Comparison of ENCODE assay signal across 9 mouse cellular contexts in genomic region chr17:8408589-8409295, GRCm38 (mm10). TPM values are rescaled to one million over a fixed set of nuclear protein-coding genes. Genes with fewer than 3 reads are reported as not detected.
DNase-seq lines count a peak whose midpoint lies in the region; ATAC-seq and TF ChIP-seq lines count a peak whose summit lies in the region.
"Had no signal": no experiment of that assay in that cellular context is flagged by ENCODE, and none has a peak within 500 bp of the region (broad histone marks: within the 10 kb centered on the region; RNA-seq: fewer than 3 reads in every experiment).

No protein-coding gene starts in this region.

- H3K9ac ChIP-seq in lung, embryonic 14.5 days: no peak overlapping the region
- no peak overlapping the region for H3K9ac ChIP-seq in intestine, postnatal 0 days (ENCODE audit: low read depth, low read length)
- H3K9ac ChIP-seq: embryonic facial prominence, embryonic 15.5 days had no signal

- no peaks in the 10 kb centered on the region for H3K36me3 ChIP-seq in lung, embryonic 14.5 days (ENCODE audit: insufficient read depth)
- H3K36me3 ChIP-seq in intestine, postnatal 0 days (ENCODE audit: control insufficient read depth, insufficient read depth): no peaks in the 10 kb centered on the region
- H3K36me3 ChIP-seq: embryonic facial prominence, embryonic 15.5 days had no signal

- WGBS in lung, embryonic 14.5 days: 9% methylated on average over 16 of the region's 16 CpGs
- WGBS in intestine, postnatal 0 days: 10% methylated on average over 16 of the region's 16 CpGs

- no peak for ATAC-seq in lung, embryonic 14.5 days (ENCODE audit: insufficient read depth)
- ATAC-seq in intestine, postnatal 0 days: peak; percentile 31

- no peak for TF ChIP-seq CTCF in lung, embryonic 14.5 days (IDR thresholded peaks at IDR 0.05; ENCODE audit: low read depth)
- 0 out of 2 replicates have a peak, but pooled peaks have one; percentile 2 for TF ChIP-seq CTCF in intestine, postnatal 0 days (IDR thresholded peaks at IDR 0.05; ENCODE audit: low read depth)

- H3K4me3 ChIP-seq in lung, embryonic 14.5 days (ENCODE audit: low read depth, low read length): no peak overlapping the region
- H3K4me3 ChIP-seq in intestine, postnatal 0 days (ENCODE audit: low read depth, low read length): no peak overlapping the region
- H3K4me3 ChIP-seq: embryonic facial prominence, embryonic 15.5 days had no signal

- H3K4me2 ChIP-seq in lung, embryonic 14.5 days: 0 out of 2 replicates have a peak overlapping the region, but pooled peaks have one; percentile 2
- peak overlapping the region; percentile 30 for H3K4me2 ChIP-seq in intestine, postnatal 0 days (replicated peaks; ENCODE audit: low read depth)
- H3K4me2 ChIP-seq: embryonic facial prominence, embryonic 15.5 days had no signal

- no peak for DNase-seq in lung, embryonic 14.5 days
- no peak for DNase-seq in lung, postnatal 36 days
- peak; percentile 22 for DNase-seq in brain, adult 2 months (ENCODE audit: low read depth, low spot score)
- DNase-seq in thymus, postnatal 0 days (ENCODE audit: low spot score): peak; percentile 11
- no peak for DNase-seq in adrenal gland, postnatal 36 days
- no peak for DNase-seq in layer of hippocampus, adult 9-10 months (ENCODE audit: low spot score)

- H3K27ac ChIP-seq in lung, embryonic 14.5 days (ENCODE audit: low read depth): no peak overlapping the region
- H3K27ac ChIP-seq in intestine, postnatal 0 days (ENCODE audit: low read depth, low read length): no peak overlapping the region
- H3K27ac ChIP-seq: embryonic facial prominence, embryonic 15.5 days had no signal

- H3K4me1 ChIP-seq in lung, embryonic 14.5 days (ENCODE audit: insufficient read depth): no peaks in the 10 kb centered on the region
- H3K4me1 ChIP-seq in intestine, postnatal 0 days (replicated peaks; ENCODE audit: control insufficient read depth, insufficient read depth, low read length): peaks cover 2% of the 10 kb centered on the region

- no peaks in the 10 kb centered on the region for H3K9me3 ChIP-seq in lung, embryonic 14.5 days (ENCODE audit: low read depth, low read length)
- no peaks in the 10 kb centered on the region for H3K9me3 ChIP-seq in intestine, postnatal 0 days (ENCODE audit: control insufficient read depth)
- H3K9me3 ChIP-seq: embryonic facial prominence, embryonic 15.5 days had no signal

- H3K27me3 ChIP-seq in lung, embryonic 14.5 days (ENCODE audit: insufficient read depth, low read length): no peaks in the 10 kb centered on the region
- H3K27me3 ChIP-seq in intestine, postnatal 0 days (replicated peaks; ENCODE audit: control insufficient read depth, insufficient read depth, low read length): no peaks in the 10 kb centered on the region

RNA-seq across cellular contexts. Expression of gene T, which starts 25.5 kb away (rescaled TPM):
- 0.34 and 0.45 TPM in 2 replicates for polyA plus RNA-seq in lung, embryonic 14.5 days (2014; fragmentation: Nextera tagmentation; extraction: Ambion mirVana)
- 0.12 TPM in 1 of 2 replicates, not detected in the other for polyA plus RNA-seq in intestine, postnatal 0 days (2015; fragmentation: Nextera tagmentation; extraction: Ambion mirVana)
- polyA plus RNA-seq in thymus, postnatal 0 days (2015; fragmentation: Nextera tagmentation; extraction: Ambion mirVana): 0.09 and 0.14 TPM in 2 replicates
- not detected for total RNA-seq in adrenal gland, postnatal 36 days (2021)
- polyA plus RNA-seq: liver, embryonic 16.5 days had no signal

RNA-seq across cellular contexts. Expression of gene T2, which starts 53.0 kb away (rescaled TPM):
- polyA plus RNA-seq in lung, embryonic 14.5 days (2014; fragmentation: Nextera tagmentation; extraction: Ambion mirVana): 0.20 and 0.35 TPM in 2 replicates
- 0.10 TPM in 1 of 2 replicates, not detected in the other for polyA plus RNA-seq in intestine, postnatal 0 days (2015; fragmentation: Nextera tagmentation; extraction: Ambion mirVana)
- polyA plus RNA-seq in thymus, postnatal 0 days (2015; fragmentation: Nextera tagmentation; extraction: Ambion mirVana): 0.19 and 0.27 TPM in 2 replicates
- not detected for total RNA-seq in adrenal gland, postnatal 36 days (2021)
- polyA plus RNA-seq: liver, embryonic 16.5 days had no signal

Comparison
In these comparisons a context has a peak if more than half of its experiments do, and no peak if none do; other contexts are left out.
1. DNase-seq: peak in brain, adult 2 months (single experiment) and thymus, postnatal 0 days (single experiment); none in lung, embryonic 14.5 days (single experiment), lung, postnatal 36 days (single experiment), adrenal gland, postnatal 36 days (0 of 2) and layer of hippocampus, adult 9-10 months (single experiment).